Mouse (Mus musculus): ENCODE measurements around the gene Atp8b4.
"Not testable (repeated sequence)": the region's sequence is repeated elsewhere in the genome, so short reads cannot be mapped to it uniquely, and the experiment has no call there.

Atp8b4 gene

GRCm38 (mm10) chr2:126495832-126496695, 4.4 kb downstream of the Atp8b4 start:
- no peak for DNase-seq (ENCODE audit: low spot score in 2 of 2)

- DNase-seq (ENCODE audit: low spot score in 2 of 2), result no peak
Observed at GRCm38 (mm10) chr2:126495230-126495629, 5.2 kb downstream of the Atp8b4 start.

GRCm38 (mm10) chr2:126493306-126493705, 7.2 kb downstream of the Atp8b4 start:
- no peak for DNase-seq (ENCODE audit: low spot score in 2 of 2)

GRCm38 (mm10) chr2:126492713-126493112, 7.8 kb downstream of the Atp8b4 start:
- DNase-seq (ENCODE audit: low spot score in 2 of 2), result no peak

GRCm38 (mm10) chr2:126491446-126491845, 9.0 kb downstream of the Atp8b4 start:
- no peak for DNase-seq (ENCODE audit: low spot score in 2 of 2)

- DNase-seq (ENCODE audit: low spot score in 2 of 2), result no peak
Observed at GRCm38 (mm10) chr2:126490573-126490972, 9.9 kb downstream of the Atp8b4 start.

- no peak for DNase-seq (ENCODE audit: low spot score in 2 of 2)
Observed at GRCm38 (mm10) chr2:126485262-126486017, 15.0 kb downstream of the Atp8b4 start.

GRCm38 (mm10) chr2:126483337-126483736, 17.1 kb downstream of the Atp8b4 start:
- no peak for DNase-seq (ENCODE audit: low spot score in 2 of 2)

- DNase-seq (ENCODE audit: low spot score in 2 of 2), result no peak
Observed at GRCm38 (mm10) chr2:126477556-126477955, 22.9 kb downstream of the Atp8b4 start.

GRCm38 (mm10) chr2:126475681-126476410, 24.6 kb downstream of the Atp8b4 start:
- DNase-seq (ENCODE audit: low spot score in 2 of 2), result no peak

- DNase-seq (ENCODE audit: low spot score in 2 of 2), result no peak
Observed at GRCm38 (mm10) chr2:126474019-126474418, 26.5 kb downstream of the Atp8b4 start.

- DNase-seq (ENCODE audit: low spot score in 2 of 2), result no peak
Observed at GRCm38 (mm10) chr2:126472836-126473235, 27.6 kb downstream of the Atp8b4 start.

GRCm38 (mm10) chr2:126467790-126468189, 32.7 kb downstream of the Atp8b4 start:
- no peak for DNase-seq (ENCODE audit: low spot score in 2 of 2)

GRCm38 (mm10) chr2:126466391-126467134, 33.9 kb downstream of the Atp8b4 start:
- DNase-seq (ENCODE audit: low spot score in 2 of 2), result no peak

GRCm38 (mm10) chr2:126458661-126459060, 41.8 kb downstream of the Atp8b4 start:
- no peak for DNase-seq (ENCODE audit: low spot score in 2 of 2)

GRCm38 (mm10) chr2:126457759-126458158, 42.7 kb downstream of the Atp8b4 start:
- DNase-seq (ENCODE audit: low spot score in 2 of 2), result not testable (repeated sequence)

- DNase-seq (ENCODE audit: low spot score in 2 of 2), result no peak
Observed at GRCm38 (mm10) chr2:126450937-126451302, 49.6 kb downstream of the Atp8b4 start.

- DNase-seq (ENCODE audit: low spot score in 2 of 2), result peak; percentile 37 to 86
Observed at GRCm38 (mm10) chr2:126450210-126450936, 50.1 kb downstream of the Atp8b4 start.

- DNase-seq (ENCODE audit: low spot score in 2 of 2), result no peak
Observed at GRCm38 (mm10) chr2:126445039-126445438, 55.4 kb downstream of the Atp8b4 start.

GRCm38 (mm10) chr2:126441586-126441985, 58.9 kb downstream of the Atp8b4 start:
- DNase-seq (ENCODE audit: low spot score in 2 of 2), result no peak

- no peak for DNase-seq (ENCODE audit: low spot score in 2 of 2)
Observed at GRCm38 (mm10) chr2:126434712-126435111, 65.8 kb downstream of the Atp8b4 start.

Measured in cerebellum, postnatal 4 days (tissue).